Mouse (Mus musculus): ENCODE results near the gene Gm4131. TPM values are rescaled to one million over a fixed set of nuclear protein-coding genes. Genes with fewer than 3 reads are reported as not detected.

Gm4131 gene
- polyA plus RNA-seq, 1 experiment from 2014 or later = not detected

GRCm38 (mm10) chr14:62440036-62440435 lies 126.7 kb downstream of the Gm4131 start:
- H3K27me3 ChIP-seq (ENCODE audit: insufficient read depth, low read length) = no peaks in the 10 kb centered on the region
- no peak overlapping the region for H3K4me3 ChIP-seq (ENCODE audit: low read depth, low read length)
- H3K4me1 ChIP-seq (ENCODE audit: insufficient read depth) = no peaks in the 10 kb centered on the region
- DNase-seq = no peak
- no peaks in the 10 kb centered on the region for H3K9me3 ChIP-seq (ENCODE audit: low read depth, low read length)
- H3K27ac ChIP-seq (ENCODE audit: low read depth) = no peak overlapping the region
- ATAC-seq (ENCODE audit: insufficient read depth) = no peak
- H3K4me2 ChIP-seq = no peak overlapping the region
- H3K9ac ChIP-seq = no peak overlapping the region
- H3K36me3 ChIP-seq (ENCODE audit: insufficient read depth) = no peaks in the 10 kb centered on the region
- no peak for TF ChIP-seq CTCF (IDR thresholded peaks at IDR 0.05; ENCODE audit: low read depth)

GRCm38 (mm10) chr14:62438236-62438635 lies 128.5 kb downstream of the Gm4131 start:
- Histone ChIP-seq H3K4me1 (ENCODE audit: insufficient read depth) (no peaks in the 10 kb centered on the region), H3K27me3 (ENCODE audit: insufficient read depth, low read length) (no peaks in the 10 kb centered on the region), H3K9ac (no peak overlapping the region), H3K4me3 (ENCODE audit: low read depth, low read length) (no peak overlapping the region), H3K9me3 (ENCODE audit: low read depth, low read length) (no peaks in the 10 kb centered on the region), H3K27ac (ENCODE audit: low read depth) (no peak overlapping the region), H3K4me2 (no peak overlapping the region), H3K36me3 (ENCODE audit: insufficient read depth) (no peaks in the 10 kb centered on the region)
- TF ChIP-seq CTCF (IDR thresholded peaks at IDR 0.05; ENCODE audit: low read depth) = no peak
- DNase-seq = no peak
- ATAC-seq (ENCODE audit: insufficient read depth) = no peak
- WGBS = 65% methylated on average over 4 of the region's 4 CpGs

GRCm38 (mm10) chr14:62437806-62438205 lies 128.9 kb downstream of the Gm4131 start:
- no peak for DNase-seq
- H3K9ac ChIP-seq = no peak overlapping the region
- no peak for TF ChIP-seq CTCF (IDR thresholded peaks at IDR 0.05; ENCODE audit: low read depth)
- H3K27me3 ChIP-seq (ENCODE audit: insufficient read depth, low read length) = no peaks in the 10 kb centered on the region
- no peaks in the 10 kb centered on the region for H3K9me3 ChIP-seq (ENCODE audit: low read depth, low read length)
- H3K36me3 ChIP-seq (ENCODE audit: insufficient read depth) = no peaks in the 10 kb centered on the region
- 79% methylated on average over 2 of the region's 2 CpGs for WGBS
- H3K4me2 ChIP-seq = no peak overlapping the region
- ATAC-seq (ENCODE audit: insufficient read depth) = no peak
- no peak overlapping the region for H3K27ac ChIP-seq (ENCODE audit: low read depth)
- H3K4me3 ChIP-seq (ENCODE audit: low read depth, low read length) = no peak overlapping the region
- H3K4me1 ChIP-seq (ENCODE audit: insufficient read depth) = no peaks in the 10 kb centered on the region

- H3K4me1 ChIP-seq (ENCODE audit: insufficient read depth) = no peaks in the 10 kb centered on the region
- DNase-seq = no peak
- H3K9me3 ChIP-seq (ENCODE audit: low read depth, low read length) = no peaks in the 10 kb centered on the region
- ATAC-seq (ENCODE audit: insufficient read depth) = no peak
- H3K36me3 ChIP-seq (ENCODE audit: insufficient read depth) = no peaks in the 10 kb centered on the region
- H3K9ac ChIP-seq = no peak overlapping the region
- no peak for TF ChIP-seq CTCF (IDR thresholded peaks at IDR 0.05; ENCODE audit: low read depth)
- H3K4me3 ChIP-seq (ENCODE audit: low read depth, low read length) = no peak overlapping the region
- no peak overlapping the region for H3K4me2 ChIP-seq
- 54% methylated on average over 2 of the region's 2 CpGs for WGBS
- H3K27me3 ChIP-seq (ENCODE audit: insufficient read depth, low read length) = no peaks in the 10 kb centered on the region
- no peak overlapping the region for H3K27ac ChIP-seq (ENCODE audit: low read depth)
Observed at GRCm38 (mm10) chr14:62425277-62425691, 141.4 kb downstream of the Gm4131 start.

GRCm38 (mm10) chr14:62422265-62422664 lies 144.5 kb downstream of the Gm4131 start:
- no peak for DNase-seq
- Histone ChIP-seq H3K36me3 (ENCODE audit: insufficient read depth) (no peaks in the 10 kb centered on the region), H3K27ac (ENCODE audit: low read depth) (no peak overlapping the region), H3K9ac (no peak overlapping the region), H3K4me3 (ENCODE audit: low read depth, low read length) (no peak overlapping the region), H3K9me3 (ENCODE audit: low read depth, low read length) (no peaks in the 10 kb centered on the region), H3K4me1 (ENCODE audit: insufficient read depth) (0 out of 2 replicates have a peak, but pooled peaks cover 2% of the 10 kb centered on the region), H3K27me3 (ENCODE audit: insufficient read depth, low read length) (no peaks in the 10 kb centered on the region), H3K4me2 (no peak overlapping the region)
- WGBS = 52% methylated on average over 4 of the region's 4 CpGs
- no peak for ATAC-seq (ENCODE audit: insufficient read depth)
- TF ChIP-seq CTCF (IDR thresholded peaks at IDR 0.05; ENCODE audit: low read depth) = no peak

- no peak overlapping the region for H3K4me3 ChIP-seq (ENCODE audit: low read depth, low read length)
- no peaks in the 10 kb centered on the region for H3K36me3 ChIP-seq (ENCODE audit: insufficient read depth)
- DNase-seq (no peak), ATAC-seq (ENCODE audit: insufficient read depth) (no peak)
- peaks cover 20% of the 10 kb centered on the region for H3K4me1 ChIP-seq (ENCODE audit: insufficient read depth)
- no peak overlapping the region for H3K9ac ChIP-seq
- no peak for TF ChIP-seq CTCF (IDR thresholded peaks at IDR 0.05; ENCODE audit: low read depth)
- WGBS = 83% methylated on average over 3 of the region's 3 CpGs
- H3K9me3 ChIP-seq (ENCODE audit: low read depth, low read length) = no peaks in the 10 kb centered on the region
- no peaks in the 10 kb centered on the region for H3K27me3 ChIP-seq (ENCODE audit: insufficient read depth, low read length)
- H3K4me2 ChIP-seq = no peak overlapping the region
- H3K27ac ChIP-seq (ENCODE audit: low read depth) = no peak overlapping the region
Observed at GRCm38 (mm10) chr14:62417501-62417900, 149.2 kb downstream of the Gm4131 start.

- WGBS = 23% methylated on average over 1 of the region's 1 CpGs
- Histone ChIP-seq H3K36me3 (ENCODE audit: insufficient read depth) (no peaks in the 10 kb centered on the region), H3K4me1 (ENCODE audit: insufficient read depth) (peaks cover 20% of the 10 kb centered on the region), H3K27me3 (ENCODE audit: insufficient read depth, low read length) (no peaks in the 10 kb centered on the region), H3K27ac (ENCODE audit: low read depth) (peak overlapping the region; percentile 38; the same call in 1 of the 2 replicates), H3K9me3 (ENCODE audit: low read depth, low read length) (no peaks in the 10 kb centered on the region), H3K4me3 (ENCODE audit: low read depth, low read length) (no peak overlapping the region), H3K9ac (no peak overlapping the region), H3K4me2 (no peak overlapping the region)
- DNase-seq (peak; percentile 84), ATAC-seq (ENCODE audit: insufficient read depth) (peak; percentile 74)
- no peak for TF ChIP-seq CTCF (IDR thresholded peaks at IDR 0.05; ENCODE audit: low read depth)
Observed at GRCm38 (mm10) chr14:62416742-62417134, 150.0 kb downstream of the Gm4131 start.
